Mouse (Mus musculus) midbrain, embryonic 16.5 days (tissue): ENCODE measurements around the gene Cpz. TPM values are rescaled to one million over a fixed set of nuclear protein-coding genes. Genes with fewer than 3 reads are reported as not detected.

Experiments
- ATAC-seq: fragments of 200-750 bp; cut with Nextera tagmentation; 2 replicates; pipeline ENCODE4 v1.8.0; 2017; ENCODE audit warnings: moderate TSS enrichment
- H3K27ac ChIP-seq: fragments of 300-500 bp; sonication (generic); 2 replicates; pipeline ENCODE4 v1.5.1; 2014; ENCODE audit warnings: mild to moderate bottlenecking, low read length, mixed read lengths
- H3K27me3 ChIP-seq: fragments of 300-500 bp; sonication (generic); 2 replicates; pipeline ENCODE4 v1.6.1; 2014; ENCODE audit warnings: low read depth, low read length, mixed read lengths; ENCODE audit not compliant: control insufficient read depth, insufficient read depth
- H3K36me3 ChIP-seq: fragments of 300-500 bp; sonication (generic); 2 replicates; pipeline ENCODE4 v1.6.1; 2014; ENCODE audit warnings: mild to moderate bottlenecking, low read length, moderate library complexity, mixed read lengths; ENCODE audit not compliant: control insufficient read depth, insufficient read depth
- H3K4me1 ChIP-seq: fragments of 300-500 bp; sonication (generic); 2 replicates; pipeline ENCODE4 v1.6.1; 2014; ENCODE audit warnings: mild to moderate bottlenecking, low read length, mixed read lengths; ENCODE audit not compliant: control insufficient read depth, insufficient read depth
- H3K4me2 ChIP-seq: fragments of 300-500 bp; sonication (generic); 2 replicates; pipeline ENCODE4 v1.6.1; 2014; ENCODE audit warnings: mild to moderate bottlenecking, low read length, mixed read lengths
- H3K4me3 ChIP-seq: fragments of 300-500 bp; sonication (generic); 2 replicates; pipeline ENCODE4 v1.5.1; 2014; ENCODE audit warnings: low read depth, mild to moderate bottlenecking, low read length, moderate library complexity, mixed read lengths
- H3K9ac ChIP-seq: fragments of 300-500 bp; sonication (generic); 2 replicates; pipeline ENCODE4 v1.6.1; 2014; ENCODE audit warnings: low read depth, low read length, mixed read lengths
- H3K9me3 ChIP-seq: fragments of 300-500 bp; sonication (generic); replicated peaks from 2 replicates; pipeline ENCODE4 v1.6.1; 2014; ENCODE audit warnings: mild to moderate bottlenecking, low read length, mixed read lengths; ENCODE audit not compliant: control insufficient read depth, poor library complexity, severe bottlenecking
- WGBS: fragments of 180-500 bp; shearing (Covaris S2); extraction: QIAGEN DNeasy Blood & Tissue Kit; methylation state at CpG from one replicate; pipeline ENCODE4 v1.1.7; 2014; 5-methylcytosine and 5-hydroxymethylcytosine counted together
- polyA plus RNA-seq: library from polyadenylated mRNA; unstranded; fragments of >200 nt; fragmentation: Nextera tagmentation; extraction: Ambion mirVana; gene quantifications from 2 replicates; pipeline ENCODE4 v1.2.1, GENCODE M21; 2015

Cpz gene
- polyA plus RNA-seq, 1 experiment from 2014 or later, result 1.5 TPM

DNA sequence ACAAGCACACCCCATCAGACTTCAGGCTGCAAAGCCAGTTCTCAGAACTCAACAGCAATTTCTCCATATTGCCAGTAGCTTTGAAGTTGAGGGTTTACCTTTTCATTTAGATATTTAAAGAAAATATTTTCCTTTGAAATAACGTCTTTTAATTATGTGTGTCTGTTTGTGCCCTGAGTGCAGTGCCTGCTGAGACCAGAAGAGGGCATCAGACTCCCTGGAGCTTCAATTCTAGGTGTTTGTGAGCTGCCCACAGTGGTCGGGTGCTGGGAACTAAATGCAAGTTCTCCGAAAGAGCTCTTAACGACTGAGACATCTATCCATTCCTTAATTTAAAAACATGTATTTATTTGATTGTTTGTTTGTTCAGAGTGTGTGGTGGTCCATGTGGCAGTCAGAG lies 65.7 kb downstream of the Cpz start:
- Histone ChIP-seq H3K9ac (no peak overlapping the region), H3K4me3 (no peak overlapping the region), H3K36me3 (no peaks in the 10 kb centered on the region), H3K4me2 (no peak overlapping the region), H3K4me1 (peaks cover 3% of the 10 kb centered on the region; the same call in 1 of the 2 replicates), H3K27me3 (no peaks in the 10 kb centered on the region), H3K27ac (no peak overlapping the region), H3K9me3 (no peaks in the 10 kb centered on the region)
- no peak for ATAC-seq
- 75% methylated on average over 4 of the region's 4 CpGs for WGBS

GRCm38 (mm10) chr5:35458267-35458666 lies 67.2 kb downstream of the Cpz start:
- 69% methylated on average over 3 of the region's 3 CpGs for WGBS
- no peaks in the 10 kb centered on the region for H3K9me3 ChIP-seq
- H3K4me3 ChIP-seq, result no peak overlapping the region
- no peaks in the 10 kb centered on the region for H3K36me3 ChIP-seq
- peaks cover 11% of the 10 kb centered on the region; the same call in 1 of the 2 replicates for H3K4me1 ChIP-seq
- H3K27ac ChIP-seq, result no peak overlapping the region
- no peak overlapping the region for H3K4me2 ChIP-seq
- no peak for ATAC-seq
- no peaks in the 10 kb centered on the region for H3K27me3 ChIP-seq
- H3K9ac ChIP-seq, result no peak overlapping the region

GRCm38 (mm10) chr5:35457364-35457763 lies 68.1 kb downstream of the Cpz start:
- Histone ChIP-seq H3K27ac (no peak overlapping the region), H3K4me3 (no peak overlapping the region), H3K36me3 (no peaks in the 10 kb centered on the region), H3K4me2 (no peak overlapping the region), H3K4me1 (peaks cover 11% of the 10 kb centered on the region; the same call in 1 of the 2 replicates), H3K9ac (no peak overlapping the region), H3K9me3 (no peaks in the 10 kb centered on the region), H3K27me3 (no peaks in the 10 kb centered on the region)
- ATAC-seq, result no peak
- 83% methylated on average over 7 of the region's 7 CpGs for WGBS

DNA sequence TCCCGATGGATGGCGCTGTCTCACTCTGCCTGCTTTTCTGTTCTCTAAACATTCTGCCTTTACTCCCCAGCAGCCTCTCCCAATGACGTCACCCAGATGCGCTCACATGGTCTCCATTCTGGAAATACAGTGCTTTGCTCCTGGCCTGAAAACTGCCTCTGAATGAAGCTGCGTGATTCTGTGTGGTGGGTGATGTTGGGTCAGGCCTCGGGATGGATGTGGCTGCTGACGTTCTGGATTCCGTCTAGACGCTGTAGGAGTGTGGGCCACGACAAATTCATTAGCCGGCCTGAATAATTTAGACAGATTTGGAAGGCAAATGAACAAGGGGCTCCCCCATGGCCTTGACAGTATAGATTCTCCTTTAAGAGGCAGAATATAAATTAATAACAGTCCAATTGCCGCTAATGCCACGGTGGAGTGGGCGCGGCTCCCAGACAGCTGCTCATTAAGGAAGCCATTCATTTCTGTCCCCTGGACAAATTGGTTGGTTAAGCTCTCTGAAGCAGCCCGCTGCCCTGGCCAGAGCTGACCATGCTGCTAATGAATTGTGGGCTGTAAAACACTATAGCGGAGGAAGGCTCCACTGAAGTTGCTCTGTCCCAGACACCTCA lies 71.2 kb downstream of the Cpz start:
- Histone ChIP-seq H3K36me3 (no peaks in the 10 kb centered on the region), H3K9ac (peak overlapping the region; percentile 10; the same call in 1 of the 2 replicates), H3K4me2 (peak overlapping the region; percentile 39), H3K9me3 (no peaks in the 10 kb centered on the region), H3K27ac (no peak overlapping the region), H3K4me1 (peaks cover 11% of the 10 kb centered on the region; the same call in 1 of the 2 replicates), H3K27me3 (no peaks in the 10 kb centered on the region), H3K4me3 (no peak overlapping the region)
- peak; percentile 69 for ATAC-seq
- 20% methylated on average over 17 of the region's 17 CpGs for WGBS

Other genes with a start within 250 kb of the Cpz start
- 0.36 and 0.39 TPM in 2 replicates for gene Adra2c, start 247.4 kb downstream of the Cpz start, polyA plus RNA-seq
- not detected in 2 replicates for gene Hmx1, start 136.6 kb downstream of the Cpz start, polyA plus RNA-seq
- gene Trmt44, start 49.4 kb upstream of the Cpz start, polyA plus RNA-seq, result 6.8 and 7.0 TPM in 2 replicates
- gene Acox3, start 57.3 kb upstream of the Cpz start, polyA plus RNA-seq, result 14.2 and 14.9 TPM in 2 replicates
- 15.1 and 15.7 TPM in 2 replicates for gene Htra3, start 154.1 kb upstream of the Cpz start, polyA plus RNA-seq
- gene Sh3tc1, start 214.3 kb upstream of the Cpz start, polyA plus RNA-seq, result 1.8 and 3.2 TPM in 2 replicates
- gene Ablim2, start 232.2 kb upstream of the Cpz start, polyA plus RNA-seq, result 29.4 and 36.2 TPM in 2 replicates